Mouse (Mus musculus) limb, embryonic 11.5 days (tissue): ENCODE measurements at regions not wholly inside any gene's neighbourhood (a gene's known extent, or its start where the extent isn't known, plus 50 kb on each side); places are given as distances from the start of the nearest gene placed in this dataset.
A peak's percentile ranks its signal among the peaks of the same experiment; 100 is the strongest.

ENCODE experiments used
- ATAC-seq: fragments of 200-750 bp; cut with Nextera tagmentation; 2 replicates; pipeline ENCODE4 v1.8.0; 2017; ENCODE audit warnings: low read depth; ENCODE audit not compliant: insufficient number of reproducible peaks, low FRiP score, low TSS enrichment
- DNase-seq: peaks from one replicate; pipeline ENCODE4 v3.0.0-alpha.2; 2015; ENCODE audit warnings: low spot score
- H3K27ac ChIP-seq: fragments of 300-500 bp; sonication (generic); replicated peaks from 2 replicates; pipeline ENCODE4 v1.5.1; 2014; ENCODE audit warnings: low read depth, mild to moderate bottlenecking, low read length
- H3K27me3 ChIP-seq: fragments of 300-500 bp; sonication (generic); 2 replicates; pipeline ENCODE4 v1.6.1; 2014; ENCODE audit warnings: mild to moderate bottlenecking, low read length, mixed read lengths; ENCODE audit not compliant: control insufficient read depth, insufficient read depth
- H3K36me3 ChIP-seq: fragments of 300-500 bp; sonication (generic); 2 replicates; pipeline ENCODE4 v1.6.1; 2014; ENCODE audit warnings: mild to moderate bottlenecking, low read length, moderate library complexity, mixed read lengths; ENCODE audit not compliant: control insufficient read depth, insufficient read depth
- H3K4me1 ChIP-seq: fragments of 300-500 bp; sonication (generic); 2 replicates; pipeline ENCODE4 v1.6.1; 2014; ENCODE audit warnings: low read length, mixed read lengths; ENCODE audit not compliant: control insufficient read depth, insufficient read depth
- H3K4me2 ChIP-seq: fragments of 300-500 bp; sonication (generic); 2 replicates; pipeline ENCODE4 v1.6.1; 2014; ENCODE audit warnings: low read depth, mild to moderate bottlenecking, moderate library complexity; ENCODE audit not compliant: severe bottlenecking
- H3K4me3 ChIP-seq: fragments of 300-500 bp; sonication (generic); 2 replicates; pipeline ENCODE4 v1.5.1; 2014; ENCODE audit warnings: low read depth, low read length
- H3K9ac ChIP-seq: fragments of 300-500 bp; sonication (generic); 2 replicates; pipeline ENCODE4 v1.6.1; 2014; ENCODE audit warnings: mild to moderate bottlenecking, low read length
- H3K9me3 ChIP-seq: fragments of 300-500 bp; sonication (generic); 2 replicates; pipeline ENCODE4 v1.6.1; 2016; ENCODE audit warnings: low read length; ENCODE audit not compliant: control insufficient read depth
- WGBS: fragments of 180-500 bp; shearing (Covaris S2); extraction: QIAGEN DNeasy Blood & Tissue Kit; methylation state at CpG from one replicate; pipeline ENCODE4 v1.1.7; 2014; 5-methylcytosine and 5-hydroxymethylcytosine counted together

GRCm38 (mm10) chr8:87372061-87372460, 100.3 kb downstream of the Cbln1 start:
- H3K27ac ChIP-seq: no peak overlapping the region
- DNase-seq: no peak
- no peaks in the 10 kb centered on the region for H3K27me3 ChIP-seq
- no peaks in the 10 kb centered on the region for H3K9me3 ChIP-seq
- no peak overlapping the region for H3K4me2 ChIP-seq
- H3K4me3 ChIP-seq: no peak overlapping the region
- H3K4me1 ChIP-seq: peaks cover 31% of the 10 kb centered on the region
- ATAC-seq: no peak
- H3K36me3 ChIP-seq: no peaks in the 10 kb centered on the region
- no peak overlapping the region for H3K9ac ChIP-seq

GRCm38 (mm10) chr8:87370194-87370593, 102.2 kb downstream of the Cbln1 start:
- Histone ChIP-seq H3K36me3 (no peaks in the 10 kb centered on the region), H3K27ac (no peak overlapping the region), H3K4me1 (peaks cover 22% of the 10 kb centered on the region), H3K9me3 (no peaks in the 10 kb centered on the region), H3K9ac (no peak overlapping the region), H3K27me3 (no peaks in the 10 kb centered on the region), H3K4me2 (no peak overlapping the region), H3K4me3 (no peak overlapping the region)
- no peak for ATAC-seq
- 83% methylated on average over 3 of the region's 3 CpGs for WGBS
- DNase-seq: no peak

GRCm38 (mm10) chr8:87350471-87350870, 121.9 kb downstream of the Cbln1 start:
- Histone ChIP-seq H3K4me2 (no peak overlapping the region), H3K9ac (no peak overlapping the region), H3K27me3 (no peaks in the 10 kb centered on the region), H3K27ac (no peak overlapping the region), H3K4me1 (no peaks in the 10 kb centered on the region), H3K9me3 (no peaks in the 10 kb centered on the region), H3K4me3 (no peak overlapping the region), H3K36me3 (no peaks in the 10 kb centered on the region)
- no peak for DNase-seq
- ATAC-seq: no peak
- 79% methylated on average over 4 of the region's 4 CpGs for WGBS

GRCm38 (mm10) chr8:87349781-87350181, 122.6 kb downstream of the Cbln1 start:
- Histone ChIP-seq H3K4me2 (no peak overlapping the region), H3K4me3 (no peak overlapping the region), H3K9me3 (no peaks in the 10 kb centered on the region), H3K4me1 (no peaks in the 10 kb centered on the region), H3K27ac (no peak overlapping the region), H3K9ac (no peak overlapping the region), H3K27me3 (no peaks in the 10 kb centered on the region), H3K36me3 (no peaks in the 10 kb centered on the region)
- 64% methylated on average over 4 of the region's 4 CpGs for WGBS
- ATAC-seq (no peak), DNase-seq (peak; percentile 58)

GRCm38 (mm10) chr8:87329371-87329770, 143.0 kb downstream of the Cbln1 start:
- no peak for DNase-seq
- no peak for ATAC-seq
- no peaks in the 10 kb centered on the region for H3K9me3 ChIP-seq
- H3K27ac ChIP-seq: no peak overlapping the region
- WGBS: 76% methylated on average over 1 of the region's 1 CpGs
- H3K27me3 ChIP-seq: no peaks in the 10 kb centered on the region
- H3K4me1 ChIP-seq: no peaks in the 10 kb centered on the region
- H3K4me3 ChIP-seq: no peak overlapping the region
- H3K36me3 ChIP-seq: no peaks in the 10 kb centered on the region
- H3K4me2 ChIP-seq: no peak overlapping the region
- H3K9ac ChIP-seq: no peak overlapping the region

- Histone ChIP-seq H3K9ac (no peak overlapping the region), H3K4me3 (no peak overlapping the region), H3K4me1 (no peaks in the 10 kb centered on the region), H3K27me3 (no peaks in the 10 kb centered on the region), H3K27ac (no peak overlapping the region), H3K4me2 (no peak overlapping the region), H3K9me3 (no peaks in the 10 kb centered on the region), H3K36me3 (no peaks in the 10 kb centered on the region)
- ATAC-seq (no peak), DNase-seq (no peak)
- WGBS: 78% methylated on average over 3 of the region's 3 CpGs
Observed at GRCm38 (mm10) chr8:87314570-87314969, 157.8 kb downstream of the Cbln1 start.

GRCm38 (mm10) chr8:87311282-87311681, 161.1 kb downstream of the Cbln1 start:
- no peak for ATAC-seq
- no peak overlapping the region for H3K4me3 ChIP-seq
- no peak overlapping the region for H3K9ac ChIP-seq
- no peaks in the 10 kb centered on the region for H3K27me3 ChIP-seq
- H3K9me3 ChIP-seq: no peaks in the 10 kb centered on the region
- 90% methylated on average over 7 of the region's 7 CpGs for WGBS
- no peak overlapping the region for H3K27ac ChIP-seq
- H3K36me3 ChIP-seq: no peaks in the 10 kb centered on the region
- no peak overlapping the region for H3K4me2 ChIP-seq
- DNase-seq: no peak
- no peaks in the 10 kb centered on the region for H3K4me1 ChIP-seq

- Histone ChIP-seq H3K4me1 (no peaks in the 10 kb centered on the region), H3K36me3 (no peaks in the 10 kb centered on the region), H3K27me3 (no peaks in the 10 kb centered on the region), H3K4me2 (no peak overlapping the region), H3K27ac (no peak overlapping the region), H3K9ac (no peak overlapping the region), H3K9me3 (no peaks in the 10 kb centered on the region), H3K4me3 (no peak overlapping the region)
- 74% methylated on average over 3 of the region's 3 CpGs for WGBS
- no peak for DNase-seq
- ATAC-seq: no peak
Observed at GRCm38 (mm10) chr8:87308311-87308710, 164.1 kb downstream of the Cbln1 start.

- H3K4me2 ChIP-seq: no peak overlapping the region
- DNase-seq (no peak), ATAC-seq (no peak)
- no peaks in the 10 kb centered on the region for H3K27me3 ChIP-seq
- no peaks in the 10 kb centered on the region for H3K4me1 ChIP-seq
- no peaks in the 10 kb centered on the region for H3K9me3 ChIP-seq
- no peaks in the 10 kb centered on the region for H3K36me3 ChIP-seq
- H3K4me3 ChIP-seq: no peak overlapping the region
- no peak overlapping the region for H3K9ac ChIP-seq
- H3K27ac ChIP-seq: no peak overlapping the region
- 86% methylated on average over 6 of the region's 6 CpGs for WGBS
Observed at GRCm38 (mm10) chr8:87305001-87305400, 167.4 kb downstream of the Cbln1 start.
